Mouse (Mus musculus) MEL-GATA-1-ER (cell line): ENCODE measurements around the gene Dnah8.

Source experiments
- DNase-seq: peaks from one replicate; pipeline ENCODE4 v3.0.0-alpha.2; 2012; ENCODE audit warnings: low read depth; ENCODE audit errors: extremely low read depth

Gene Dnah8

GRCm38 (mm10) chr17:30877456-30877855, 253.3 kb downstream of the Dnah8 start:
- DNase-seq = no peak

DNA sequence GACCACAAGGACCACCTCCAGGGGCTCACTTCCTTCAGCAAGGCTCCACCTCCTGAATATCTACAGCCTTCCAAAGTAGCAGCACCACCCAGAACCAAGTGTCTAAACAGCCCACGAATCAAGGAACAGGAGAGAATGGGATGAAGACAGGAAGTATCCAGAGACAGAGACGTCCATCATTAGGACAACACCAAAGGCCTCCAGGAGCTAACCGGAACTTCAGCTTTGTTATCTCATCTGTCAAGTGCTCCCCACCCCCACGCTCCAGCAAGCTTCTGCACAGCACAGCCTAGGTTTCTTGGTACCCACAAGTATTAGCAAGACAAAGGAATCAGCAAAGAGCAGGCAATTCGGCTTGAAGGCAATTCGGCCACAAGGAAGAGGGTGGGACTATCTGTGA, 254.5 kb downstream of the Dnah8 start:
- DNase-seq = peak; percentile 58

DNA sequence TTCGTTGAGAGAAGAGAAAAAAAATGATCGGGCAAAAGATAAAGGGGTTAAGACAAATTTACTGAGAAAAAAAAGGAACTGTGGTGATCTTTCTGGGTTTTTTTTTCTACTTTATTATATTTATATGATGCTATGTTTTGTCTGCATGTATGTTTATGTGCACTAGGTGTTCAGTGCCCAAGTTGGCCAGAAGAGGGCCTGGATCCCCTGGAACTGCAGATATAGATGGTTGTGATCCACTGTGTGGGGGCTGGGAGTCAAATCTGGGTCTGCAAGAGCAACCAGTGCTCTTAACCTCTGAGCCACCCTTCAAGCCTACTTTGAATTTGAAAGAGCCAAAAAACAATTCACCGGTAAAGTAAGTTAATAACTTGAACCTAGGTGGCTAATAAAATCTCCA, 256.2 kb downstream of the Dnah8 start:
- no peak for DNase-seq

GRCm38 (mm10) chr17:30881001-30881400, 256.8 kb downstream of the Dnah8 start:
- no peak for DNase-seq

DNA sequence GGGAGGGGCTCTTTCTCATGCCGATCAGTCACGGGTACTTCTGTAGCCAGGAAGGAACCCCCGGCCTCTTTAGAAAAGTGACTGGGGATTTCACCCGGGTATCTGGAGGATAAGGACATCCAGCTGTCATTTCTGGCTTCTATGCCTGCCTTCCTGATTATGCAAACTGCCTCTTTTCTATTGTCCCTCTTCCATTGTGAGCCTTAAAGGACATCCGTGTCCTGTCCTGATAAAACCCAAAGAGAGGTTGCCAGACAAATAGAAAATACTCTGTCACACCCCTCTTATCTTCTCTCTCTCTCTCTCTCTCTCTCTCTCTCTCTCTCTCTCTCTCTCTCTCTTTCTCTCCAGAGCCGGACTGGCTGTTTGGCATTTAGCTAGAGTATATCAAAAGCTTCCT, 258.1 kb downstream of the Dnah8 start:
- peak; percentile 57 for DNase-seq

- no peak for DNase-seq
Measured at GRCm38 (mm10) chr17:30883534-30883933, 259.4 kb downstream of the Dnah8 start.

DNA sequence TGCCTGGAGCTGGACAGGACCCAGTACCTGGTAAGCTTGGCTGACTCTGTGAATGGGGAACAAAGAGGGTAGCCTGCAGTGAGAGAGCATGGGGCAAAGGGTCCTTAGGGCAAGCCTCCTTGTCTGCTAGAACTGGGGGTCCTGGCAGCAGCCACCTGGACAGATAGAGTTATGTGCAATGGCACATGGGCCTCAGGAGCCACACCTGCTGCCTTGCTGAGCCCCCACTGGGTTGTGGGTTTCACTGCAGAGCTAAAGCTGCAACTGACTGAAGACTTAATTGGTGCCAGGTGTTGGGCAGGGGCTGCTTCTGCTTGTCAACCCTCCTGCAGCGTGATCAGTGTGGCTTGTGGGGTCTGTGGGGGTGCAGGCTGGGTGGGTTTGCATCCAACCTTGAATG, 267.9 kb downstream of the Dnah8 start:
- no peak for DNase-seq

DNA sequence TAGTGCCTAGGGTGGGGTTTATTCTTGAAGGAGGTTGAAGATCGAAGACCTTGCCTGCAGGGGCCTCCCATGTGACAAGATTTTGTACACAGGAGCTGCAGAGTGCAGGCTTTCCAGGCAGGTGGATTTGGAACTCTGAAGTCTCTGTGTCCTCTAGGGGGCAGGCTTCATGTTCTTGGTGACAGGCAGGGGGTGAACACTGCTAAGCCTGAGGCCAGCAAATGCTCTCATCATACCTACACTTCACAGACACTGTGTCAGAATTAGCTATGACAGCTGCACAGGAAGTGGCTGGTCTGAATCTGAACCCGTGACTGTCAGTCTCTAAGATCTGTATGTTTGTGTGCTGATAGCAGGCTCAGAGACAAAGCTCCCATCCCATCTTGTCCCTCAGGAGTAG, 268.6 kb downstream of the Dnah8 start:
- peak; percentile 25 for DNase-seq

- no peak for DNase-seq
Measured at GRCm38 (mm10) chr17:30897075-30897474, 272.9 kb downstream of the Dnah8 start.

DNA sequence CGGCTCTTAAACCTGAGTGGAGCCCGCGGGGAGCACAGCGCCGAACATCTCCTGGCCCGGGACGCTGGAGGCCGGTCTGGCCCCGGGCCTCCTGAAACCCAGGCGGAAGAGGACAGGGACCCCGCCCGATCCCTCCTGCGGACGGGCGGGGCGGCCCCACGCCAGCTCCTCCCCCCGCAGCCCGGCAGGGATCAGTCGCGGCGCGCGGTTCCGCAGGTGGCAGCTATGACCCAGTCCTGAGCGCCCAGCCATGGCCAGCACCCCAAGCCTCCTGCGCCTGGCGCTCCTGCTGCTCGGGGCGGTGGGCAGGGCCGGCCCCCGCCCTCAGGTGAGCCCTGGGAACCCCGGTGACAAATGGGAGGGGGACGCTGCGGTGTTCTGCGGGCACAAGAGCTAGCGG, 277.5 kb downstream of the Dnah8 start, which contains the start of gene Glp1r:
Gene Glp1r (plus strand): TSS at position 191 of the 400 bp plus-strand sequence.
- no peak for DNase-seq

GRCm38 (mm10) chr17:30904096-30904495, 279.9 kb downstream of the Dnah8 start:
- no peak for DNase-seq

DNA sequence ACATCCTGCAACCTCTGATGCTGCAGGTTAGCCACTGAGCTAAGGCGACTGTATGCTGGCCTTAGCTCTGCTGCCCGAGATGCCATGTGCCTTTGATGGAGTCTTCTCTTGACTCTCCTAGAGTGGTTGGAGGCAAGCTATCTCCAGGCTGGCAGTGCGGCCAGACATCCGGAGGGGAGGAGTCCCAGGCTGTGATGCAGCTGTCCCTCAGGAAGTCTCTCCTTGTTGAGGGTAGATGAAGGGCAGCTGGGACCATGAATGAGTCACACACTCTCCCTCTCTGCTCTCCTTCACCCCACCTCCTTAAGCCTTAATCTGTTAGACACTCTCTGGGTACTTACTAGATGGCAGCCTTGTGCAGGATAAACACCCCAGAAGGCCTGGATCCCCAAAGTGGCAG, 283.4 kb downstream of the Dnah8 start:
- no peak for DNase-seq

DNA sequence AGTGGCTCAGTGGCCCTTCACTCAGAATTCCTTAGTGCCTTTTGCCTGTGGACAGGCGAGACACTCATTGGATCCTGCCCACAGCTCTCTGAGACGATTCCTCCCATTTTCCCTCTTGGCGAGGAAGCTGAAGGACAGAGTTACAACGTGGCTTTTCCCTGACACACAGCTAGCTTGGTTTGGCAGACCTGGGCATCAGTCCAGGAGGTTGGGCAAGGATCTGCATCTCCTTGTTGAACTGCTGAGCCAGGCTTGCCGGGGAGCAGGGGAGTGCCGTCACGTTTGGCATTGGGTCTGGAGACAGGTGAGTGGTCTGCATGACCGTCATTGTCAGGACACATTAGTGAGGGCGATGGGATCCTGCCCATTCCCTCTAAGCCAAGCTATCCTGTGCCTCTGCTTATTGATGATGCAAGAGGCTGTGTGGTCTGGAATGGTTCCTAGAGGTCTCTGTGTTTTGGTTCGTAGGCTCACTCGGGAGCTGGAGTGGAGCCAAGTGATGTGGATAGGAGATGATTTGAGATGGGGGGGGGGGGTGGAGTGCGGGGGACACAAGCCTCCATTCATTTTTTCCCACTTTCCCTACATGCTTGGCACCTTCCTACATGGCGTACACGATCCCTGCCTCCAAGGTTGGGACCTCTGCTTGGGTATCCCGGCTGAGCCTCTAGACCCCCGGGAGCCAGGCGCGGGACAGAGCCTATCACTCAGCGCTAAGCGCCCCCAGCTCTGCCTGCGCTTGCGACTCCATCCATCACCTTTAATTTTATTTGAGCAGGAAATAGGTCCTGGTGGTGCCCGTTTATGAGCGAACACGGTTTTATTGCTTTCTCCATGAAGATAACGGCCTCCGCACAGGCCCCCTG, 286.9 kb downstream of the Dnah8 start:
- no peak for DNase-seq

- no peak for DNase-seq
Measured at GRCm38 (mm10) chr17:30911732-30912088, 287.6 kb downstream of the Dnah8 start.

GRCm38 (mm10) chr17:30912536-30912935, 288.4 kb downstream of the Dnah8 start:
- DNase-seq = no peak

DNA sequence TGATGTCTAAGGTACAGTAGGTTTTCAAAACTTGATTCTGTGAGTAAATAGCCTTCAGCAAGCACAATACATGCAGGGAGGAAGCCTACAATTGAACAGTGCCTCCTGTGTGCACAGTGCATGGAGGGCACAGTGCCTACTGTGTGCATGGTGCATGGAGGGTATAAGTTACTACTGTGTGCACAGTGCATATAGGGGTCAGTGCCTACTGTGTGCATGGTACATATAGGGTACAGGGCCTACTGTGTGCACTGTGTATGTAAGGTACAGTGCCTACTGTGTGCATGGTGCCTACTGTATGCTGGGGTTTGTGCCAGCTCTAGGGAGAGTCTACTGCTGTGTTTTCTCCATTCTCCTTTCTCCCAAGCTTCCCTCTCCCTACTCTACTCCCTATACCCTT, 290.1 kb downstream of the Dnah8 start:
- no peak for DNase-seq

DNA sequence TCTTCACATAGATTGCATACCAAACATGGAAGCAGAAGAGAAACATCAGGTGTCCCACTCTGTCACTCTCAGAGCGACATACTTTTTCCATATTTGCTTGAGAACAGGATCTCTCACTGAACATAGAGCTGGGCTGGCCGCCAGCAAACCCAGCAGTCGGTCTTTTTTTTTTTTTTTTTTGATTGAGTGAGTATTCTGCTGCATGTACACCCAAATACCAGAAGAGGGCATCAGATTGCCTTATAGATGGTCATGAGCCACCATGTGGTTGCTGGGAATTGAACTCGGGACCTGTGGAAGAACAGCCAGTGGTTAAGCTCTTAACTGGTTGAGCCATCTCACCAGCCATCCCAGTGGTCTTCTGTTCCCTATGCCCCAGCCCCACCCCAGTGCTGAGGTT, 299.4 kb downstream of the Dnah8 start:
- no peak for DNase-seq
